Mouse (Mus musculus) myocyte (in vitro differentiated cells): ENCODE data around the gene Setd1a. TPM values are rescaled to one million over a fixed set of nuclear protein-coding genes. Genes with fewer than 3 reads are reported as not detected.

Experiments used
- H3K27me3 ChIP-seq: one replicate; pipeline ENCODE4 v1.6.1; 2011; ENCODE audit not compliant: control insufficient read depth, insufficient read depth, insufficient read length
- H3K36me3 ChIP-seq: one replicate; pipeline ENCODE4 v1.6.1; 2011; ENCODE audit not compliant: control insufficient read depth, insufficient read depth
- H3K4me2 ChIP-seq: one replicate; pipeline ENCODE4 v1.6.1; 2011; ENCODE audit warnings: low read depth, control low read depth
- H3K4me3 ChIP-seq: one replicate; pipeline ENCODE4 v1.5.1; 2011; ENCODE audit warnings: mild to moderate bottlenecking, control low read depth, moderate library complexity
- H3K79me2 ChIP-seq: one replicate; pipeline ENCODE4 v1.6.1; 2011; ENCODE audit not compliant: control insufficient read depth, insufficient read depth
- H3ac ChIP-seq: one replicate; pipeline ENCODE4 v1.6.1; 2011; ENCODE audit not compliant: control insufficient read depth, insufficient read length
- CEBPB ChIP-seq: IDR thresholded peaks from 2 replicates; pipeline ENCODE4 v1.6.1; 2011; ENCODE audit warnings: mild to moderate bottlenecking, moderate library complexity; ENCODE audit not compliant: poor library complexity, insufficient read depth, severe bottlenecking
- E2F4 ChIP-seq: IDR thresholded peaks from one replicate; pipeline ENCODE4 v1.6.1; 2011; ENCODE audit warnings: mild to moderate bottlenecking, control low read depth, moderate library complexity; ENCODE audit not compliant: insufficient read depth
- MAX ChIP-seq: IDR thresholded peaks from one replicate; pipeline ENCODE4 v1.6.1; 2011; ENCODE audit warnings: low read depth, mild to moderate bottlenecking, control low read depth
- MYOD1 ChIP-seq, 3 experiments: IDR thresholded peaks; one replicate each; pipeline ENCODE4 v1.6.1; 2011; ENCODE audit warnings: control low read depth in 2 of 3, low read depth in 2 of 3, mild to moderate bottlenecking in 2 of 3, moderate library complexity in 1 of 3; ENCODE audit not compliant: insufficient read length in 2 of 3, control insufficient read depth in 1 of 3
- MYOG ChIP-seq, 3 experiments: IDR thresholded peaks; one replicate each; pipeline ENCODE4 v1.6.1; 2011; ENCODE audit warnings: control low read depth in 2 of 3, low read depth in 2 of 3, mild to moderate bottlenecking in 2 of 3; ENCODE audit not compliant: insufficient read length in 2 of 3, control insufficient read depth in 1 of 3, insufficient read depth in 1 of 3
- POLR2A ChIP-seq: IDR thresholded peaks from one replicate; pipeline ENCODE4 v1.6.1; 2011; ENCODE audit warnings: low read depth, mild to moderate bottlenecking, control low read depth, moderate library complexity; ENCODE audit not compliant: insufficient read length
- POLR2AphosphoS2 ChIP-seq: IDR thresholded peaks from one replicate; pipeline ENCODE4 v1.6.1; 2011; ENCODE audit warnings: low read depth, control low read depth; ENCODE audit not compliant: insufficient read length
- REST ChIP-seq: IDR thresholded peaks from one replicate; pipeline ENCODE4 v1.6.1; 2011; ENCODE audit warnings: mild to moderate bottlenecking, control low read depth, moderate library complexity; ENCODE audit not compliant: insufficient read depth, insufficient read length
- SRF ChIP-seq: IDR thresholded peaks from one replicate; pipeline ENCODE4 v1.6.1; 2011; ENCODE audit warnings: low read depth; ENCODE audit not compliant: control insufficient read depth, insufficient read length
- TCF12 ChIP-seq: IDR thresholded peaks from one replicate; pipeline ENCODE4 v1.6.1; 2011; ENCODE audit warnings: mild to moderate bottlenecking, control low read depth; ENCODE audit not compliant: poor library complexity, insufficient read depth, severe bottlenecking
- TCF3 ChIP-seq: IDR thresholded peaks from one replicate; pipeline ENCODE4 v1.6.1; 2011; ENCODE audit warnings: low read depth, control low read depth; ENCODE audit not compliant: insufficient read length
- USF1 ChIP-seq: IDR thresholded peaks from one replicate; pipeline ENCODE4 v1.6.1; 2011; ENCODE audit warnings: low read depth, mild to moderate bottlenecking, control low read depth, moderate library complexity
- polyA plus RNA-seq: library from polyadenylated mRNA; unstranded; fragments of >200 nt; fragmentation: generic; extraction: Trizol; gene quantifications from one replicate; pipeline ENCODE4 v1.2.1, GENCODE M21; 2012; ENCODE audit warnings: missing spikeins

The Setd1a gene
- polyA plus RNA-seq, 1 experiment = 13.7 TPM

DNA sequence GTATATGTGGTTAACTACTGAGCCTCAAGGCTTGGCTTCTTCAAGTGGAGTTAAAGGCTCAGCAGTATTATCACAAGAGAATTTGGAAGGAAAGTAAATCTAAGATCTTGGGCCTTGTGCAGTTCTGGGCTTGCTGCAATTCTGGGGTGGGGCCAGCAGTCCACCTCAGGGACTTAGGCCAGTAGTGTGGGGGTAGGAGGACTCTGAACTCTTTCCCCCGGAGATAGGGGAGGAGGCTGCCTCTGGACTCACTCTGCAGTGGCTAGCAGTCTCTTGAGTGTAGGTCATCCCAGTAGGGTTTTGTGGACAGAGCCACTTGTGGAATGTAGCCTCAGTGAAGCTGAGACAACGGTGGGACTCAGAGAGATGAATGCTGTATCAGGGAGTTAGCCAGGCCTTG, 10.7 kb upstream of the Setd1a start:
- Histone ChIP-seq H3K4me3 (no peak overlapping the region), H3K36me3 (peaks cover 14% of the 10 kb centered on the region), H3K4me2 (no peak overlapping the region), H3K79me2 (no peaks in the 10 kb centered on the region), H3ac (no peak overlapping the region), H3K27me3 (no peaks in the 10 kb centered on the region)
- TF ChIP-seq TCF12 = no peak
- TF ChIP-seq CEBPB = no peak
- no peak for TF ChIP-seq POLR2AphosphoS2
- TF ChIP-seq SRF = no peak
- no peak for TF ChIP-seq E2F4
- no peak for TF ChIP-seq MYOG (IDR thresholded peaks at IDR 0.05; ENCODE audit: control insufficient read depth in 1 of 3, insufficient read depth in 1 of 3, insufficient read length in 2 of 3, low read depth in 2 of 3)

DNA sequence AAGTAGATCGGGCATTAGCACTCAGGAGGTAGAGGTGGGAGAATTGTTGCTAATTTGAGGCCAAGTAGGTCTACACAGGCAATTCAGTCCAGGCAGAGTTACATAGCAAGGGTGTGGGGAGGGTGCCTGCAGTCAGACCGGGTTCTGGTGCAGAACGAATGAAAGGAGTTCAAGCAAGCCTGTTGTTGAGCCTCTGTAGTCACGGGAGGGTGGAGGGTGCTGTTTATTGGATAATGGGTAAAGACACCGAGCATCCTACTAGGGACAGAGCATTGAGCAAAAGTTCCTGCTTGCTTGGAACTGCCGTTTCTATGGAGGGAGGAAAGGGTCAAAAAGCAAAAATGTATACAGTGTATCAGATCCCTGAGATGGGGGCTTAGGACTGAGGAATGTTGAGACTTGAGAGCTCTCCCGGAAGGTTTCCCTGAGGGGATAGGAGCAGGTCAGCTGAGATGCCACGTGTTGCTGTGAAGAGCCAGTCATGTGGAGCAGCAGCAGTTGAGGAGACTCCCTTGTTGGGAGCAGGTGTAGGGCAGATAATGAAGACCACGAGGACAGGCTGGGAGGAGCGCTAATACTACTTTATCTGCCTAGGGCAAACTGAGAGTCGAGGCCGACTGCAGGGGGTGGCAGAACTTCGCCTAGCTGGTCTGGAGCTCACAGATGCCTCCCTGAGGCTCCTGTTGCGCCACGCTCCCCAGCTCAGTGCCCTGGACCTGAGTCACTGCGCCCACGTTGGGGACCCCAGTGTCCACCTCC, 9.4 kb upstream of the Setd1a start:
- Histone ChIP-seq H3K4me2 (no peak overlapping the region), H3K36me3 (peaks cover 14% of the 10 kb centered on the region)

DNA sequence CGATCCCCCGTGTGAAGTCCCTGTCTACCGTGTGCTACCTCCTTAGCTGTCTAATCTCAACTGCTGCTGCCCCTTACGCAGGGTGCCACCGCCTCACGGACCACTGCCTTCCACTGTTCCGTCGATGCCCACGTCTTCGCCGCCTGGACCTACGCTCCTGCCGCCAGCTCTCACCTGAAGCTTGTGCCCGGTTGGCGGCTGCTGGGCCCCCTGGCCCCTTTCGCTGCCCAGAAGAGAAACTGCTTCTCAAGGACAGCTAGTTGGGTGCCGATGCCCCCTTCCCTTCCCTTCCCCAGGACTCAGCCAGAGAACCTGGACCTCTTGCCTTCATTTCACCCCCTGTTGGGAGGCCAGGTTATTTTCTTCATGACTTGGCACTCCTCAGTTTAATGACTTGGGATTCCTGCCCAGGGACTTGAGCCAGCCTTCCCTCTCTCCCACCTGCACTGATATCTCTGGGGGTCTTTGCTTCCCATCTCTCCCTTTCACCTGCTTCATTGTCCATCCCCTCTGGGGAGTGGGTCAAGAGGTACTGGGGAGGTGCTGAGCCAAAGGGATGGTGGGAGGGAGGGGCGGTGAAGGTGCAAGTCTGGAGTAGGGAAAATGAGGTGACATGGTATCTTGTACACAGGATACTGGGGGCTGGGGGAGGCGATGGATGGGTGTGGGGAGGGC, 8.7 kb upstream of the Setd1a start:
- no peaks in the 10 kb centered on the region for H3K27me3 ChIP-seq
- no peaks in the 10 kb centered on the region for H3K79me2 ChIP-seq
- TF ChIP-seq MYOG (IDR thresholded peaks at IDR 0.05; ENCODE audit: control insufficient read depth in 1 of 3, insufficient read depth in 1 of 3, insufficient read length in 2 of 3, low read depth in 2 of 3) = no peak
- no peak for TF ChIP-seq E2F4
- no peak for TF ChIP-seq TCF12
- TF ChIP-seq POLR2A = no peak
- no peak for TF ChIP-seq TCF3
- TF ChIP-seq MAX = no peak
- no peak for TF ChIP-seq USF1
- TF ChIP-seq SRF = no peak
- TF ChIP-seq REST = no peak
- no peak for TF ChIP-seq POLR2AphosphoS2
- TF ChIP-seq CEBPB = no peak
- TF ChIP-seq MYOD1 (IDR thresholded peaks at IDR 0.05; ENCODE audit: control insufficient read depth in 1 of 3, insufficient read length in 2 of 3, low read depth in 2 of 3) = no peak
- no peak overlapping the region for H3ac ChIP-seq
- H3K36me3 ChIP-seq = peaks cover 14% of the 10 kb centered on the region
- no peak overlapping the region for H3K4me2 ChIP-seq
- no peak overlapping the region for H3K4me3 ChIP-seq

More for the DNA sequence above, 9.4 kb upstream of the Setd1a start:
- TF ChIP-seq E2F4 (no peak), REST (no peak), TCF3 (no peak), CEBPB (no peak), MAX (no peak), SRF (no peak), MYOG (IDR thresholded peaks at IDR 0.05; ENCODE audit: control insufficient read depth in 1 of 3, insufficient read depth in 1 of 3, insufficient read length in 2 of 3, low read depth in 2 of 3) (peak in 2 of 3 experiments; percentile 64 to 90), USF1 (peak; percentile 68), TCF12 (no peak), POLR2AphosphoS2 (no peak), MYOD1 (IDR thresholded peaks at IDR 0.05; ENCODE audit: control insufficient read depth in 1 of 3, insufficient read length in 2 of 3, low read depth in 2 of 3) (peak in 2 of 3 experiments; percentile 72 to 74), POLR2A (no peak)
- H3ac ChIP-seq = no peak overlapping the region
- H3K79me2 ChIP-seq = no peaks in the 10 kb centered on the region
- H3K4me3 ChIP-seq = no peak overlapping the region
- H3K27me3 ChIP-seq = no peaks in the 10 kb centered on the region

DNA sequence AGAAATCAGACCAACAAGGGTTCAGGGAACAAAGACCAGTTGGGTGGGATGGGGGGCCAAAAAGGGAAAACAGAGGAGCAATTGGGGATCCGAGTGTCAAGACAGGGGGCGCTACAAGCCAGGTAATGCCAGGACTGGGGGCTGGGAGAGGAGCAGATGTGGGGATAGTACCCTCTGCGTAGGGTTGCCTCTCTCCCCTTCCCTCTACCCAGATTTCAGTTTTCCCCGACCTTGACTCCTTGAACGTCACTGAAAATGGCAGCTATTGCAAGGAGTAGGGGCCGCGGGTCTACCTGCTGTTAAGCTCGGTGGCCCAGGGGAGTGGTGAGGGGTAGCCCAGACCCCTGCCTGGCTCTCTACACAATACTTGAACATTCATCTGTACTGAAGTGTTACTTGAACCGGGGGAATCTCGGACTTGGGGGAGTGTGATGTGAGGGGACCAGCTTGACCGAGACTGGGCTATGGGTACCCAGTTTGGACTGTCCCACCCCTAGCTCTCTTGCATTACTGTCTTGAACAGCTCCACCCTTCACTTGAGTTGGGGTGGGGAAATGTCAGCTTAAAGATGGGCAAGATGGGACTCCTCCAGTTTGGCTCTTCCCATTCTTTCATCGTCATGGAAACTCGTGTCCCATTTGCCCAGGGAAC, 8.0 kb upstream of the Setd1a start:
- TF ChIP-seq TCF12 (no peak), CEBPB (no peak), MAX (no peak), MYOD1 (IDR thresholded peaks at IDR 0.05; ENCODE audit: control insufficient read depth in 1 of 3, insufficient read length in 2 of 3, low read depth in 2 of 3) (no peak), POLR2A (no peak)
- Histone ChIP-seq H3ac (no peak overlapping the region), H3K79me2 (no peaks in the 10 kb centered on the region), H3K36me3 (peaks cover 11% of the 10 kb centered on the region), H3K4me2 (peak overlapping the region; percentile 99), H3K4me3 (peak overlapping the region; percentile 84), H3K27me3 (no peaks in the 10 kb centered on the region)
